Mouse (Mus musculus) cerebellum, adult 11 months (tissue): ENCODE measurements around the gene 1700056E22Rik.

Experiments used
- DNase-seq: peaks from one replicate; pipeline ENCODE4 v3.0.0; 2022

Gene 1700056E22Rik

DNA sequence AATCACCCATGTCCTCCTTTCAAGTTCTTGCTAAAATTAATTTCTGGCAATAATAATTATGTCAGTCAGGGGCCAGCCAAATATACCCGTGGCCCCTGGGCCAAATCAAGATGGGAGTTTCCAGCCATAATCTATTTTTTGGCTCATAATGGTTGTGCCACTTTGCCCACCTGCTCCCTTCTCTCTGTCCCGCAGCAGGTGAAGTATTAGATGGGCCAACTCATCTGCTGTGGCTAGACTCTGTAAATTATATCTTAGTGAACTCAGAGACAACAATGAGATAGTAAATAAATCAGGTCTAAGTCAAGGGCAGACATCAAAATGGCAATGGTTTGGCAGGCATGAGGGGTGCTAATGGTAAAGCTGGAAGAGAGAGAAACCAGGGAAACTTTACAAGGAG lies 16.5 kb downstream of the 1700056E22Rik start:
- no peak for DNase-seq

- no peak for DNase-seq
These were observed 17.9 kb downstream of the 1700056E22Rik start for GRCm38 (mm10) chr1:184015995-184016730.

DNA sequence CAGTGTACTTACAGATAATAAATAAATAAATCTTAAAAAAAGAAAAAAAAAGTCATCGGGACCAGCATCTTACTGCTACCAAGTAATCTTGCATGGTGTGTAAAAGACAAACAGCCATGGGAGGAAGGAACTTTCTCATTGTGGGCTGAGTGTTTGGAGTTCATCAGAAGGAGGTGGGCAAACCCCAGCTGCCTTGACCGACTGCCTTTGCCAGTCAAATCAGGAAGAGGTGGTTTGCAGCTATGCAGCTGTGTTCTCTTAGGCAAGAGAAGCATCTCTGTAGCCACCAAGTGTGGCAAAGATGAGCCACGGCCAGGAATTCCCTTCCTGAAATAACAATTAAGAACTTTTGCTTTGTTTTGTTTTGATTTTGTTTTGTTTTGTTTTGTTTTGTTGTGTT lies 20.0 kb downstream of the 1700056E22Rik start:
- DNase-seq, result no peak

DNA sequence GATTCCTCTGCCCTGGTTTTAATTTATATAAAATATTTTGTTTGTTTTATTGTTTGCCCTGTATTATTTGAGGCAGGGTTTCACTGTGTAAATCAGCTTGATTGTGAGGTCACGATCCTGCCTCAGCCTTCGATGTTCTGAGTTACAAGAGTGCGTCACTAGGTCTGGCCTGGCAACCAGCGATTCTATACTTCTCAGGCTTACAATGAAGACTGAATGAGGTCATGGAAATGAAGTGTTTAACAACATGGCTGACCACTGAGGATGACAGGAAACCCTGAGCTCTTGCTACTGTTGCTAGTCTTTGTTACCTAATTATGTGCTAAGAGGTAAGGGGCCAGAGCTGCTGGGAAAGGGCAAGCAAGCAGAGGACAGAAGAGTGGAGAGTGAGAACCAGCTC lies 21.0 kb downstream of the 1700056E22Rik start, which contains the start of gene Dusp10:
Dusp10 (plus strand) TSS at position 197 of the 400 bp plus-strand sequence.
- DNase-seq, result no peak

DNA sequence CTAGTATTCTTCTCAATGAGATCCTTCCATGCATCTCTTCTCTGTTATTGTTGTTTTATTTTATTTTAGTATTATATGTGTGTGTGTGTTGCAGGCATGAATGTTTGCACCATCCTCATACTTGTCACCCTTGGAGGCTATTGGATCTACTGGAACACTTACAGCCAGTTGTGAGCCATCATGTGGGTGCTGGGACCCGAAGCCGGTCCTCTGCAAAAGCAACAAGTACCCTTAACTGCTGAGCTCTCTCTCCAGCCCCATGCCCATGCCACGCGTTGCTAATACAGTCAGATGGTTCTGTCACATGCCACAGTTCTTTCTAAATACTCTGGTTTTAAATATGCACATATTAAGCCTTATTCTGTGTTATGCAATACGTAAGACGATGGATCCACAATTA lies 22.8 kb downstream of the 1700056E22Rik start:
- DNase-seq, result no peak

GRCm38 (mm10) chr1:184006086-184006485 lies 28.0 kb downstream of the 1700056E22Rik start:
- no peak for DNase-seq

GRCm38 (mm10) chr1:184005315-184006058 lies 28.6 kb downstream of the 1700056E22Rik start:
- DNase-seq, result no peak

DNA sequence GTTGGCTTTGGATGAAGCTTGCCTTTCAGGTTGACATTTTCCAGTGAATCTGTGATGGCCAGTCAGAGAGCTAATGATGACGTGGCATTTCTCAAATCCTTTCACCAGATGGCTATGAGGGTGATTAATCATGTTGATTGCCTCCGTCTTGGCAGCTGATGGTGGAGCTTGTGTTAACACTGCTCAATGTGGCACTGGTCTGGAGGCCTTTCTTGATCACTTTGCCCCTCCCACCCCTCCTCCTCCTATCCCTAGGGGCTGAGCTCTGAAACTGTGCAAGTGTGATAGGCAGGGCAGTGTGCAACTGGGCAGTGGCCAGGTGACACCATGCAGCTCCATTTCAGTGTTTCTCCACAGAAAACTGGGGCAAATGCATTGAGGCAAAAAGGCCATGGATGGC lies 29.8 kb downstream of the 1700056E22Rik start:
- DNase-seq, result no peak

GRCm38 (mm10) chr1:184002470-184002869 lies 31.6 kb downstream of the 1700056E22Rik start:
- no peak for DNase-seq

DNA sequence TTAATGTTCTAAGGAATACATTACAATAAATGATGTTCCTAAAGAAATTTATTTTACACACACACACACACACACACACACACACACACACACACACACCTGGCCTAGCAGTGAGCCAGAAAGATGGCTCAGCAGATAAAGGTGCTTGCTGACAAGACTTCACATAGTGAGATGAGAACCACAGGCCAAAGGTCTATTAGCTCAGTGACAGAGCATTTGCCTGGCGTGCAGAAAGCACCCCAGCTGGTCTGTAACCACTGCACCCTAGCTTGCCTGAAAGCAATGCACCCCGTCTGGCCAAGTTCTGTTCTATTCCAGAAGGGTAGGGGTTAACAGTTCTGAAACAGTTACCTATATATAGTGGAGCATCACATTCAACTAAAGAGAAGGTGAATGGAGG lies 36.9 kb downstream of the 1700056E22Rik start:
- DNase-seq, result no peak

DNA sequence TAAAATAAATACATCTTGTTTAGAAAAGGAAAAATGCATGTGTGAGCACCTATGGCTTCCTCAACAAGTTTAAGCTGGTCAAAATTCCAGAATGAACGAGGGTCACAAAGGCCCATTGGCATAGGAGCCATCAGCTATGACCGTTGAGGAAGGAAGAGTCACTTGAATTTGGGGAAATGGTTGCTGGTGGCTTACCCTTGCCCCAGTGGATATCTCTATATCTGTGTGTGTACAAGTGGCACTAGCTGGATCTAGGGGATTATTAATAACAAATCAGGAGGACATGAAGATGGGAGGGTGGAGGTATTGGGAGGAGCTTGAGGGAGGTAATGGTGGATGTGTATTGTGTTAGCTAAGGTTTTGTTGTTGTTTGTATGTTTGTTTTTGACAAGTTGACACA lies 42.2 kb downstream of the 1700056E22Rik start:
- no peak for DNase-seq

- DNase-seq, result no peak
These were observed 46.3 kb downstream of the 1700056E22Rik start for GRCm38 (mm10) chr1:183987711-183988245.
